In the genomic region with DNA sequence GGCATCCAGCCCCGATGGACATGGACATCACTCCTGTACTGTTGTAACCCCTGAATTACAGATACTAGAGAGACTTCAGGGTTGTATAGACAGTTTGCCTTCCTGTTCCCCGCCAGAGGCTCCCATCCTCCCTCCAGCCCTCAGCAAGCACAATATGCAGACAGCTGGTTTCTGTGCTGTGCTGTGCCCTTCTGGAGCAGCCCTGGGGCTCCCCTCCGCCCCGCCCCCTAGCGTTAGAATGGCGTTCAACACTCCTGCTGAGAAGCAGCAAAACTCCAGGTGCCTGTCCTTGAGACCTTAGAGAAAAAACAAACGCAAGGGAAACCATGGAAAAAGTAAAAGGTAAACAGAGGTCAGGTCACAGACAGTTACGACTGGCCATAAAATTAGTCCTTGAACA, we compare ENCODE assay signal across 9 mouse cellular contexts. TPM values are rescaled to one million over a fixed set of nuclear protein-coding genes. Genes with fewer than 3 reads are reported as not detected.
DNase-seq lines count a peak whose midpoint lies in the region; ATAC-seq and TF ChIP-seq lines count a peak whose summit lies in the region.
"Had no signal": no experiment of that assay in that cellular context is flagged by ENCODE, and none has a peak within 500 bp of the region (broad histone marks: within the 10 kb centered on the region; RNA-seq: fewer than 3 reads in every experiment).

No protein-coding gene starts in this region.

- peak; percentile 70 for DNase-seq in midbrain, embryonic 10.5 days (ENCODE audit: low spot score)
- peak; percentile 43 to 68 for DNase-seq in adrenal gland, postnatal 4 days (ENCODE audit: low spot score in 2 of 2)
- peak; percentile 68 for DNase-seq in forelimb bud, embryonic 11.5 days (ENCODE audit: low read depth, low spot score)
- DNase-seq in liver, embryonic 13.5 days = peak; percentile 48
- DNase-seq in neural tube, embryonic 11.5 days (ENCODE audit: low spot score) = peak; percentile 73
- DNase-seq in thymus, adult 2 months = peak; percentile 69

- no peaks in the 10 kb centered on the region for H3K36me3 ChIP-seq in midbrain, embryonic 10.5 days
- no peaks in the 10 kb centered on the region for H3K36me3 ChIP-seq in midbrain, embryonic 16.5 days (ENCODE audit: control insufficient read depth, insufficient read depth, low read length)
- no peaks in the 10 kb centered on the region for H3K36me3 ChIP-seq in intestine, embryonic 15.5 days
- no peaks in the 10 kb centered on the region for H3K36me3 ChIP-seq in liver, embryonic 13.5 days
- no peaks in the 10 kb centered on the region for H3K36me3 ChIP-seq in neural tube, embryonic 11.5 days (ENCODE audit: control insufficient read depth, insufficient read depth, low read length)
- H3K36me3 ChIP-seq in thymus, adult 2 months (ENCODE audit: control insufficient read depth, insufficient read depth, low read length) = no peaks in the 10 kb centered on the region

- TF ChIP-seq POLR2A in thymus, adult 2 months (IDR thresholded peaks at IDR 0.05; ENCODE audit: control insufficient read depth, extremely low read depth, insufficient read depth, low read length, poor library complexity) = no peak

- H3K4me1 ChIP-seq in midbrain, embryonic 10.5 days = peaks cover 21% of the 10 kb centered on the region
- H3K4me1 ChIP-seq in midbrain, embryonic 16.5 days (ENCODE audit: control insufficient read depth, insufficient read depth, low read length) = no peaks in the 10 kb centered on the region
- H3K4me1 ChIP-seq in intestine, embryonic 15.5 days (replicated peaks) = 0 out of 2 replicates have a peak, but pooled peaks cover 2% of the 10 kb centered on the region
- peaks cover 38% of the 10 kb centered on the region for H3K4me1 ChIP-seq in liver, embryonic 13.5 days (replicated peaks)
- no peaks in the 10 kb centered on the region for H3K4me1 ChIP-seq in neural tube, embryonic 11.5 days (ENCODE audit: control insufficient read depth, insufficient read depth, low read length)
- H3K4me1 ChIP-seq in thymus, adult 2 months (replicated peaks; ENCODE audit: control insufficient read depth, insufficient read depth, low read length) = no peaks in the 10 kb centered on the region

- H3K27me3 ChIP-seq in midbrain, embryonic 10.5 days (ENCODE audit: low read depth, poor library complexity, severe bottlenecking) = no peaks in the 10 kb centered on the region
- no peaks in the 10 kb centered on the region for H3K27me3 ChIP-seq in midbrain, embryonic 16.5 days (ENCODE audit: control insufficient read depth, insufficient read depth, low read depth, low read length)
- no peaks in the 10 kb centered on the region for H3K27me3 ChIP-seq in intestine, embryonic 15.5 days (replicated peaks)
- H3K27me3 ChIP-seq in liver, embryonic 13.5 days = no peaks in the 10 kb centered on the region
- no peaks in the 10 kb centered on the region for H3K27me3 ChIP-seq in neural tube, embryonic 11.5 days (ENCODE audit: control insufficient read depth, insufficient read depth, low read length)
- H3K27me3 ChIP-seq in thymus, adult 2 months (ENCODE audit: control insufficient read depth, insufficient read depth, low read length) = no peaks in the 10 kb centered on the region

- ATAC-seq in midbrain, embryonic 16.5 days = no peak
- ATAC-seq in intestine, embryonic 15.5 days = peak; percentile 88
- ATAC-seq in liver, embryonic 13.5 days (ENCODE audit: low read depth) = no peak
- ATAC-seq in neural tube, embryonic 11.5 days (ENCODE audit: insufficient read depth, low FRiP score, low TSS enrichment) = no peak

- WGBS in midbrain, embryonic 10.5 days = 20% methylated on average over 8 of the region's 8 CpGs
- 19% methylated on average over 8 of the region's 8 CpGs for WGBS in midbrain, embryonic 16.5 days
- 15% methylated on average over 8 of the region's 8 CpGs for WGBS in intestine, embryonic 15.5 days
- WGBS in liver, embryonic 13.5 days (ENCODE audit: insufficient replicate concordance) = 11% methylated on average over 8 of the region's 8 CpGs
- whole genome bisulfite sequencing in neural tube, embryonic 11.5 days = 18% methylated on average over 8 of the region's 8 CpGs
- 22% methylated on average over 8 of the region's 8 CpGs for WGBS in thymus, adult 2 months

- peak; percentile 86 for TF ChIP-seq CTCF in thymus, adult 2 months (IDR thresholded peaks at IDR 0.05; ENCODE audit: borderline replicate concordance, control insufficient read depth, extremely low read depth, insufficient read depth, low read length, poor library complexity)

- no peak overlapping the region for H3K4me2 ChIP-seq in midbrain, embryonic 16.5 days (ENCODE audit: low read length)
- no peak overlapping the region for H3K4me2 ChIP-seq in intestine, embryonic 15.5 days (replicated peaks)
- no peak overlapping the region for H3K4me2 ChIP-seq in liver, embryonic 13.5 days
- H3K4me2 ChIP-seq in neural tube, embryonic 11.5 days (ENCODE audit: low read depth) = no peak overlapping the region

- no peaks in the 10 kb centered on the region for H3K9me3 ChIP-seq in midbrain, embryonic 10.5 days (replicated peaks)
- no peaks in the 10 kb centered on the region for H3K9me3 ChIP-seq in midbrain, embryonic 16.5 days (replicated peaks; ENCODE audit: control insufficient read depth, low read length, poor library complexity, severe bottlenecking)
- no peaks in the 10 kb centered on the region for H3K9me3 ChIP-seq in intestine, embryonic 15.5 days
- no peaks in the 10 kb centered on the region for H3K9me3 ChIP-seq in liver, embryonic 13.5 days (replicated peaks)
- H3K9me3 ChIP-seq in neural tube, embryonic 11.5 days (ENCODE audit: control insufficient read depth, low read length) = no peaks in the 10 kb centered on the region

- no peak overlapping the region for H3K4me3 ChIP-seq in midbrain, embryonic 10.5 days
- no peak overlapping the region for H3K4me3 ChIP-seq in midbrain, embryonic 16.5 days (ENCODE audit: low read depth, low read length)
- no peak overlapping the region for H3K4me3 ChIP-seq in intestine, embryonic 15.5 days (replicated peaks)
- no peak overlapping the region for H3K4me3 ChIP-seq in liver, embryonic 13.5 days (replicated peaks)
- no peak overlapping the region for H3K4me3 ChIP-seq in neural tube, embryonic 11.5 days (ENCODE audit: low read depth, low read length)
- no peak overlapping the region for H3K4me3 ChIP-seq in thymus, adult 2 months (ENCODE audit: control insufficient read depth, insufficient read depth, low read length)
- H3K4me3 ChIP-seq: erythroblast, embryonic 14.5 days had no signal

- H3K27ac ChIP-seq in midbrain, embryonic 10.5 days (replicated peaks) = no peak overlapping the region
- H3K27ac ChIP-seq in midbrain, embryonic 16.5 days (ENCODE audit: low read length) = no peak overlapping the region
- no peak overlapping the region for H3K27ac ChIP-seq in intestine, embryonic 15.5 days
- H3K27ac ChIP-seq in liver, embryonic 13.5 days = no peak overlapping the region
- no peak overlapping the region for H3K27ac ChIP-seq in neural tube, embryonic 11.5 days (ENCODE audit: low read depth, low read length)
- no peak overlapping the region for H3K27ac ChIP-seq in thymus, adult 2 months (ENCODE audit: control insufficient read depth, insufficient read depth, low read length)

- no peak overlapping the region for H3K9ac ChIP-seq in midbrain, embryonic 16.5 days (ENCODE audit: low read depth, low read length)
- H3K9ac ChIP-seq in intestine, embryonic 15.5 days = no peak overlapping the region
- no peak overlapping the region for H3K9ac ChIP-seq in liver, embryonic 13.5 days
- H3K9ac ChIP-seq in neural tube, embryonic 11.5 days (ENCODE audit: low read length) = no peak overlapping the region

RNA-seq across cellular contexts. Expression of a gene that starts 59.9 kb away (rescaled TPM):
- 0.04 TPM in 1 of 2 replicates, not detected in the other for polyA plus RNA-seq in midbrain, embryonic 10.5 days (2016; fragmentation: Nextera tagmentation; extraction: Ambion mirVana)
- 0.12 TPM in 1 of 2 replicates, not detected in the other for polyA plus RNA-seq in midbrain, embryonic 16.5 days (2015; fragmentation: Nextera tagmentation; extraction: Ambion mirVana)
- under 1 TPM; 0.20 to 0.28 TPM for total RNA-seq in adrenal gland, postnatal 4 days (2021)
- polyA plus RNA-seq in intestine, embryonic 15.5 days (2015; fragmentation: Nextera tagmentation; extraction: Ambion mirVana) = 6.0 and 6.6 TPM in 2 replicates
- not detected in 2 replicates for polyA plus RNA-seq in liver, embryonic 13.5 days (2015; fragmentation: Nextera tagmentation; extraction: Ambion mirVana)
- not detected in 2 replicates for polyA plus RNA-seq in neural tube, embryonic 11.5 days (2014; fragmentation: Nextera tagmentation; extraction: Ambion mirVana)
- 2.0 and 2.4 TPM in 2 replicates for polyA plus RNA-seq in thymus, adult 2 months (2012; rRNA removed)
